ENCODE assay signal across 9 mouse cellular contexts in genomic region chr1:179502565-179502964, GRCm38 (mm10). TPM values are rescaled to one million over a fixed set of nuclear protein-coding genes. Genes with fewer than 3 reads are reported as not detected.
A peak's percentile ranks its signal among the peaks of the same experiment; 100 is the strongest.
DNase-seq lines count a peak whose midpoint lies in the region; ATAC-seq and TF ChIP-seq lines count a peak whose summit lies in the region.
"Had no signal": no experiment of that assay in that cellular context is flagged by ENCODE, and none has a peak within 500 bp of the region (broad histone marks: within the 10 kb centered on the region; RNA-seq: fewer than 3 reads in every experiment).

No protein-coding gene starts in this region.

- H3K4me3 ChIP-seq in forebrain, postnatal 0 days (ENCODE audit: low read depth, low read length) = no peak overlapping the region
- no peak overlapping the region for H3K4me3 ChIP-seq in forebrain, embryonic 16.5 days (replicated peaks; ENCODE audit: low read length)
- no peak overlapping the region for H3K4me3 ChIP-seq in midbrain, embryonic 11.5 days (ENCODE audit: low read depth, low read length)
- no peak overlapping the region for H3K4me3 ChIP-seq in midbrain, embryonic 15.5 days
- H3K4me3 ChIP-seq in bone marrow macrophage, adult 2 months (ENCODE audit: insufficient read depth, low read length) = no peak overlapping the region
- H3K4me3 ChIP-seq: liver, embryonic 15.5 days had no signal

- DNase-seq in forebrain, postnatal 0 days = peak; percentile 72
- peak; percentile 89 for DNase-seq in midbrain, embryonic 11.5 days (ENCODE audit: low spot score, missing footprints)
- peak; percentile 69 for DNase-seq in retina, embryonic 14.5 days (ENCODE audit: low spot score)
- no peak for DNase-seq in urinary bladder, adult 18-20 months (ENCODE audit: low spot score in 2 of 2)
- DNase-seq in left cerebral cortex, postnatal 36 days (ENCODE audit: low spot score in 2 of 2) = no peak

- H3K9me3 ChIP-seq in forebrain, postnatal 0 days (ENCODE audit: low read length) = no peaks in the 10 kb centered on the region
- no peaks in the 10 kb centered on the region for H3K9me3 ChIP-seq in forebrain, embryonic 16.5 days (ENCODE audit: control insufficient read depth, low read length)
- H3K9me3 ChIP-seq in midbrain, embryonic 11.5 days (ENCODE audit: control insufficient read depth, low read length) = no peaks in the 10 kb centered on the region
- H3K9me3 ChIP-seq in midbrain, embryonic 15.5 days = no peaks in the 10 kb centered on the region
- H3K9me3 ChIP-seq: liver, embryonic 15.5 days had no signal

- H3K27ac ChIP-seq in forebrain, postnatal 0 days (ENCODE audit: low read depth, low read length) = 0 out of 2 replicates have a peak overlapping the region, but pooled peaks have one; percentile 23
- no peak overlapping the region for H3K27ac ChIP-seq in forebrain, embryonic 16.5 days (ENCODE audit: low read length)
- no peak overlapping the region for H3K27ac ChIP-seq in midbrain, embryonic 11.5 days (ENCODE audit: low read depth, low read length)
- no peak overlapping the region for H3K27ac ChIP-seq in midbrain, embryonic 15.5 days
- no peak overlapping the region for H3K27ac ChIP-seq in bone marrow macrophage, adult 2 months (ENCODE audit: insufficient read depth, low read depth, low read length)
- H3K27ac ChIP-seq: liver, embryonic 15.5 days had no signal

- H3K4me2 ChIP-seq in forebrain, postnatal 0 days (ENCODE audit: low read depth) = no peak overlapping the region
- no peak overlapping the region for H3K4me2 ChIP-seq in forebrain, embryonic 16.5 days (ENCODE audit: low read length)
- H3K4me2 ChIP-seq in midbrain, embryonic 11.5 days = no peak overlapping the region
- no peak overlapping the region for H3K4me2 ChIP-seq in midbrain, embryonic 15.5 days
- H3K4me2 ChIP-seq: liver, embryonic 15.5 days had no signal

- ATAC-seq in forebrain, postnatal 0 days = peak; percentile 16; the same call in 1 of the 2 replicates
- ATAC-seq in forebrain, embryonic 16.5 days = no peak
- no peak for ATAC-seq in midbrain, embryonic 11.5 days (ENCODE audit: low FRiP score)
- no peak for ATAC-seq in midbrain, embryonic 15.5 days (replicated peaks)

- no peaks in the 10 kb centered on the region for H3K4me1 ChIP-seq in forebrain, postnatal 0 days (ENCODE audit: insufficient read depth)
- H3K4me1 ChIP-seq in forebrain, embryonic 16.5 days (replicated peaks; ENCODE audit: control insufficient read depth, insufficient read depth, low read length) = no peaks in the 10 kb centered on the region
- H3K4me1 ChIP-seq in midbrain, embryonic 11.5 days (ENCODE audit: control insufficient read depth, insufficient read depth, low read length) = no peaks in the 10 kb centered on the region
- no peaks in the 10 kb centered on the region for H3K4me1 ChIP-seq in midbrain, embryonic 15.5 days
- 0 out of 2 replicates have a peak, but pooled peaks cover 4% of the 10 kb centered on the region for H3K4me1 ChIP-seq in bone marrow macrophage, adult 2 months (ENCODE audit: control insufficient read depth, insufficient read depth, low read length)
- H3K4me1 ChIP-seq: liver, embryonic 15.5 days had no signal

- no peaks in the 10 kb centered on the region for H3K27me3 ChIP-seq in forebrain, postnatal 0 days (ENCODE audit: insufficient read depth, low read length)
- no peaks in the 10 kb centered on the region for H3K27me3 ChIP-seq in forebrain, embryonic 16.5 days (replicated peaks; ENCODE audit: control insufficient read depth, insufficient read depth, low read length)
- H3K27me3 ChIP-seq in midbrain, embryonic 11.5 days (ENCODE audit: control insufficient read depth, insufficient read depth, low read length) = no peaks in the 10 kb centered on the region
- no peaks in the 10 kb centered on the region for H3K27me3 ChIP-seq in midbrain, embryonic 15.5 days (replicated peaks)
- H3K27me3 ChIP-seq: liver, embryonic 15.5 days had no signal

- H3K36me3 ChIP-seq in forebrain, postnatal 0 days (ENCODE audit: insufficient read depth) = no peaks in the 10 kb centered on the region
- H3K36me3 ChIP-seq in forebrain, embryonic 16.5 days (ENCODE audit: control insufficient read depth, insufficient read depth) = no peaks in the 10 kb centered on the region
- H3K36me3 ChIP-seq in midbrain, embryonic 11.5 days (ENCODE audit: control insufficient read depth, insufficient read depth, low read length) = no peaks in the 10 kb centered on the region
- H3K36me3 ChIP-seq in midbrain, embryonic 15.5 days (replicated peaks) = no peaks in the 10 kb centered on the region
- H3K36me3 ChIP-seq: liver, embryonic 15.5 days had no signal

- no peak for TF ChIP-seq POLR2A in bone marrow macrophage, adult 2 months (IDR thresholded peaks at IDR 0.05; ENCODE audit: borderline replicate concordance, low read depth, low read length)

- 12% methylated on average over 3 of the region's 3 CpGs for WGBS in forebrain, postnatal 0 days
- WGBS in forebrain, embryonic 16.5 days = 16% methylated on average over 3 of the region's 3 CpGs
- 24% methylated on average over 3 of the region's 3 CpGs for WGBS in midbrain, embryonic 11.5 days
- 10% methylated on average over 3 of the region's 3 CpGs for WGBS in midbrain, embryonic 15.5 days

- intact Hi-C loops in left cerebral cortex, postnatal 36 days (cut with DNase I) = no loop called here

- peak; percentile 83 for TF ChIP-seq CTCF in forebrain, postnatal 0 days (IDR thresholded peaks at IDR 0.05; ENCODE audit: low read depth)
- peak; percentile 39; the same call in 1 of the 2 replicates for TF ChIP-seq CTCF in bone marrow macrophage, adult 2 months (IDR thresholded peaks at IDR 0.05; ENCODE audit: low read depth, low read length)

- no peak overlapping the region for H3K9ac ChIP-seq in forebrain, postnatal 0 days
- H3K9ac ChIP-seq in forebrain, embryonic 16.5 days (replicated peaks; ENCODE audit: low read depth, low read length) = no peak overlapping the region
- H3K9ac ChIP-seq in midbrain, embryonic 11.5 days (ENCODE audit: low read length) = no peak overlapping the region
- H3K9ac ChIP-seq in midbrain, embryonic 15.5 days = no peak overlapping the region
- H3K9ac ChIP-seq: liver, embryonic 15.5 days had no signal

RNA-seq across cellular contexts. Expression of gene Smyd3, which starts 15.3 kb away (rescaled TPM):
- 18.2 and 19.0 TPM in 2 replicates for total RNA-seq in forebrain, postnatal 0 days (2014; rRNA removed)
- polyA plus RNA-seq in forebrain, postnatal 0 days (2015; fragmentation: Nextera tagmentation; extraction: Ambion mirVana) = 26.8 and 27.6 TPM in 2 replicates
- 29.3 and 29.4 TPM in 2 replicates for polyA plus RNA-seq in forebrain, embryonic 16.5 days (2015; fragmentation: Nextera tagmentation; extraction: Ambion mirVana)
- 13.1 and 15.9 TPM in 2 replicates for polyA plus RNA-seq in midbrain, embryonic 11.5 days (2014; fragmentation: Nextera tagmentation; extraction: Ambion mirVana)
- polyA plus RNA-seq in midbrain, embryonic 15.5 days (2015; fragmentation: Nextera tagmentation; extraction: Ambion mirVana) = 23.5 and 24.8 TPM in 2 replicates
- 19.9 and 20.3 TPM in 2 replicates for polyA plus RNA-seq in bone marrow macrophage, adult 2 months (2012; ENCODE audit: insufficient read depth, insufficient read length, missing spikeins)
- 10 to 100 TPM; 22.7 to 28.3 TPM for total RNA-seq in left cerebral cortex, postnatal 36 days (2021)

RNA-seq across cellular contexts. Expression of gene Tfb2m, which starts 43.5 kb away (rescaled TPM):
- 21.8 and 22.3 TPM in 2 replicates for total RNA-seq in forebrain, postnatal 0 days (2014; rRNA removed)
- polyA plus RNA-seq in forebrain, postnatal 0 days (2015; fragmentation: Nextera tagmentation; extraction: Ambion mirVana) = 45.9 and 47.3 TPM in 2 replicates
- polyA plus RNA-seq in forebrain, embryonic 16.5 days (2015; fragmentation: Nextera tagmentation; extraction: Ambion mirVana) = 45.5 and 52.0 TPM in 2 replicates
- 27.1 and 30.7 TPM in 2 replicates for polyA plus RNA-seq in midbrain, embryonic 11.5 days (2014; fragmentation: Nextera tagmentation; extraction: Ambion mirVana)
- polyA plus RNA-seq in midbrain, embryonic 15.5 days (2015; fragmentation: Nextera tagmentation; extraction: Ambion mirVana) = 22.7 and 25.8 TPM in 2 replicates
- polyA plus RNA-seq in bone marrow macrophage, adult 2 months (2012; ENCODE audit: insufficient read depth, insufficient read length, missing spikeins) = 17.1 and 27.9 TPM in 2 replicates
- total RNA-seq in left cerebral cortex, postnatal 36 days (2021) = 10 to 100 TPM; 22.0 to 26.4 TPM

RNA-seq across cellular contexts. Expression of gene Cnst, which starts 43.6 kb away (rescaled TPM):
- total RNA-seq in forebrain, postnatal 0 days (2014; rRNA removed) = 26.0 and 28.5 TPM in 2 replicates
- polyA plus RNA-seq in forebrain, postnatal 0 days (2015; fragmentation: Nextera tagmentation; extraction: Ambion mirVana) = 8.6 and 12.8 TPM in 2 replicates
- polyA plus RNA-seq in forebrain, embryonic 16.5 days (2015; fragmentation: Nextera tagmentation; extraction: Ambion mirVana) = 32.4 and 34.0 TPM in 2 replicates
- 22.6 and 25.1 TPM in 2 replicates for polyA plus RNA-seq in midbrain, embryonic 11.5 days (2014; fragmentation: Nextera tagmentation; extraction: Ambion mirVana)
- 28.8 and 30.2 TPM in 2 replicates for polyA plus RNA-seq in midbrain, embryonic 15.5 days (2015; fragmentation: Nextera tagmentation; extraction: Ambion mirVana)
- 8.9 and 11.9 TPM in 2 replicates for polyA plus RNA-seq in bone marrow macrophage, adult 2 months (2012; ENCODE audit: insufficient read depth, insufficient read length, missing spikeins)
- total RNA-seq in left cerebral cortex, postnatal 36 days (2021) = 10 to 100 TPM; 34.5 to 38.2 TPM

Comparison
In these comparisons a context has a peak if more than half of its experiments do, and no peak if none do; other contexts are left out.
1. DNase-seq: peak in forebrain, postnatal 0 days (single experiment), midbrain, embryonic 11.5 days (single experiment) and retina, embryonic 14.5 days (single experiment); none in urinary bladder, adult 18-20 months (0 of 2) and left cerebral cortex, postnatal 36 days (0 of 2).